Mouse (Mus musculus) adrenal gland (tissue): ENCODE measurements around the gene Cd180.
"Not testable (repeated sequence)": the region's sequence is repeated elsewhere in the genome, so short reads cannot be mapped to it uniquely, and the experiment has no call there.

Experiments
- intact Hi-C: fragments of 180-260 bp; cut with DNase I; formaldehyde crosslinking; loops from one replicate; pipeline ENCODE4 v1.15.1; 2025

Cd180 gene

GRCm38 (mm10) chr13:102677602-102678001 lies 15.8 kb upstream of the Cd180 start:
- intact Hi-C loops: loop anchor here (2.0 kb wide), 1 partner anchor 67 kb away; no protein-coding TSS in a partner anchor

DNA sequence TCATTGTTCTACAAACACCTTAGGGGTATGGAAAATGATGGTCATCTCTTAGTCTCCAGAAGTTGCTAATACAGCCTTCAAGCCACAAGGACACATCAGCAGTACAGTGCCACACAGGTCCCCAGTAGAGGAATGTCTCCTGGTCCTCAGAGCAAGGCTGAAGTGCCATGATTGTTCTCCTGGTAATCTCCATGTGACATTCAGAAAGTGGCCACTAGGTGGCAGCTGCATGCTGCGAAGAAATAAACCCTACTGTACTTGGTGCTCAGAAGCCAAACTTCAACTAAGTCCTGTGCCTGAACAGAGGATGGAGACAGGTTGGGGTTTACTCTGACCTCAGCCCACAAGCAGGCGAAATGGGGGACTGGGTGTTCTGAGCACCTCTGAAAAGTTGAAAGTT lies 14.9 kb upstream of the Cd180 start:
- intact Hi-C loops: loop anchor here (2.0 kb wide), 1 partner anchor 66 kb away; no protein-coding TSS in a partner anchor

- intact Hi-C loops: loop anchor here (5.0 kb wide), 1 partner anchor 427 kb away; no protein-coding TSS in a partner anchor
Observed at GRCm38 (mm10) chr13:102684890-102685289, 8.5 kb upstream of the Cd180 start.

DNA sequence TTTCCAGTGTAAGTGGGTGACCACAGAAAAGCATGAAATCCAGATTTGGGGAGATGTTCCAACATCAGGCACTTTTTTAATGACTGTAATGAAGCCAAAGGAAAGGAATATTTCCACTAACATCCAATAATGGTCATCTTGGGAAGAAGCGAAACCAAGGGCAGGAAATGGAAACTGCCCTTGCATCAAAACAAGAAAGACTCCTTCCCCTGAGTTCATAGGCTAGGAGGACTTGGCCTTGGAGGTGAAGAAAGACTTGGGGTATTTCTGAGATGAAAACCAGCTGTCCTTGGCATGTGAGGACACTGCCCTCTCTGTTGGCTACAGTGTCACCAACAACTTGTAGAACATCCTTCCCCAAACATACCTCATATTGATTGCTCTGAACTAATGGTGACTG lies 5.2 kb upstream of the Cd180 start:
- intact Hi-C loops: no loop called here

DNA sequence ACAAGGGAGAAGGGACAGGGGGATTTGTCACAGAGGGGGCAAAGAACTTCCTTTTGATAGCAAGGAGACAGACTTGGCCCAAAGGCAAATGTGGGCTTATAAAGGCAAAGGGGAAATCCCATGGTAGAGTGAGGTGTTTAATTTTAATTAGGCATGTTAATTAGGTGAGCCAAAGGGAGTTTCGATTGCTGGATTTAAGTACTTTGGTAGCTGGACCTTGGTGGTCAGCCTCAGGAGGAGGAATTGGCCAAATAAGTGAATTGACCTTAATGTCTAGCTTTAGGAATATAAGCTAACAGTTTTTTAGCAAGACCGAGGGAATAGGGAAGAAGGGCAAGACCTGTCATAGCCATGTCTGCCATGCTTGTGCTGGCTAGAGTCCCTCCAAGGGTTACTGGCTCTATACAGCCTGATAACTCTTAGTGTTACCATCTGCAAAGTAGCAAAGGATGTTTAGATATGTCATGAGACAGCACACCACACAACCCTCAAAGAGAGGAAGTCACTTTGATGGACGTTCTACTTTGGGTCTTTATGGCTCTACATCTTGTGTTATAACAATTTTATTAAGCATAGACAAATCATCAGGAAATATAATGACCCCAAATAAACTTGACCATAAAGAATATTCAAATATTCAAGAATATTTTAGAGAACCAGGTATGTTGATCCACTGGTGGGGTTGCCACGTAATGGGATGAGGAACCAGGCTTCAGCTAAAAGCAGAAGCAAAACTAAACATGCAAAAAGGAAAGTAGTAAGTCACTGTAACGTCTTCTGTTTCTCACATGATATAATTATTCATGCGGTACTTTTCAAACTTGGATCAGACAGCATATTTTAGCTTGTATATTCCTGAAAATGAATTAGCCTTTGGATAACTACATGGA lies 3.9 kb upstream of the Cd180 start:
- intact Hi-C loops: loop anchor here (5.0 kb wide), 1 partner anchor 53 kb away; no protein-coding TSS in a partner anchor

GRCm38 (mm10) chr13:102690184-102690583 lies 3.2 kb upstream of the Cd180 start:
- intact Hi-C loops: loop anchor here (5.0 kb wide), 1 partner anchor 52 kb away; no protein-coding TSS in a partner anchor

DNA sequence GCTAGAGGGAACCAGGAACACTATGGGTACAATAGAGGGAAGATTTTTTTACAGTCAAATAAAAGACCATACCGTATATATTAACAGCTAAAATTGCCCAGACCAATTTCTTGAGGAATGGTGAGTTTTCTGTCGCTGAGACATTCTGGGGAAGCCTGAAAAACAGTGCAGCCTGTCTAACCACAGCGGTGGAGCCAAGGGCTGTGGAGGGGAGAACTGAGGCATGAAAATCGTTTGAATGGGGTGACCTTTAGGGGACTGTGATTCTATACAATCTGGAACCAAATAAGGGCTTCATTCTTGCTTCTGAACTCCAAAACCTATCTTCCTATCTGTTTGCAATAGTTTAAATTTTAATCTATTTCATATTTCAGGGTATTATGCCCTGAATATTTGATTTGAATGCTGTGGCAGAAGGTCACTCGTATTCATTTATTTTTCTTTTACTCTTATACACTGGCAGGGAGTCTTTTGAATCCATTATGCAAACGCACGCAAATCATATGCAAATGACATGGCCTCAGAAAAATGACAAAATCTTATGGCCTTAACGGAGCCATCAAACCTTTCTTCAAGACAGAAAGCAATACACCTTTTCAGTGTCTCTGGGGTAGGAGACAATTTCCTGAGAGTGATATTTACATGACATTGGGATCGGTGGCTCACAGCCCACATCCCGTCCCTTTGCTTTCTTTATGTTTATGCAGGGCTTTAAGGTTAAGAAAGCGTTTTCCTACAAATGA lies 1.8 kb upstream of the Cd180 start:
- intact Hi-C loops: loop anchor here (5.0 kb wide), 1 partner anchor 51 kb away; no protein-coding TSS in a partner anchor

DNA sequence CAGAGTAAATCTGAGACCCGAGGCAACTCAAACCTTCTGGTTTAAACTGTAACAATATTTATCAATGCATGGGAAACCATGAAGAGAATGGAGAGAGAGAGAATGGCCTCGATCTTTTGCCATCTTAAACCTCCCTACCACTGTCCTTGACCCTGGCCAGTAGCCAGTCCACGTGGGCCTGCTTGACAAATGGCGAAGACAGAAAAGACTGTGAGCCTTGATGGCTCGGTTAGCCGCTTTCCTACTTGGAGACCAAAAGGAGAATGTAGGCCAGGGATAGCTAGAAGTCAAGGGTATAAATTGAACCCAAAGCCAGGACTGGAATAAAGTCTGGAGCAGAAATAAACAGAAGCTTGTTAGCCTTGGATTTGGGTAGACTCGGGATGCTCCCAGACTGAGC lies 796 bp downstream of the Cd180 start:
- intact Hi-C loops: loop anchor here (5.0 kb wide), 1 partner anchor 48 kb away; no protein-coding TSS in a partner anchor

GRCm38 (mm10) chr13:102695121-102695905 lies 2.0 kb downstream of the Cd180 start:
- intact Hi-C loops: no loop called here

GRCm38 (mm10) chr13:102698335-102698734 lies 5.0 kb downstream of the Cd180 start:
- intact Hi-C loops: no loop called here

DNA sequence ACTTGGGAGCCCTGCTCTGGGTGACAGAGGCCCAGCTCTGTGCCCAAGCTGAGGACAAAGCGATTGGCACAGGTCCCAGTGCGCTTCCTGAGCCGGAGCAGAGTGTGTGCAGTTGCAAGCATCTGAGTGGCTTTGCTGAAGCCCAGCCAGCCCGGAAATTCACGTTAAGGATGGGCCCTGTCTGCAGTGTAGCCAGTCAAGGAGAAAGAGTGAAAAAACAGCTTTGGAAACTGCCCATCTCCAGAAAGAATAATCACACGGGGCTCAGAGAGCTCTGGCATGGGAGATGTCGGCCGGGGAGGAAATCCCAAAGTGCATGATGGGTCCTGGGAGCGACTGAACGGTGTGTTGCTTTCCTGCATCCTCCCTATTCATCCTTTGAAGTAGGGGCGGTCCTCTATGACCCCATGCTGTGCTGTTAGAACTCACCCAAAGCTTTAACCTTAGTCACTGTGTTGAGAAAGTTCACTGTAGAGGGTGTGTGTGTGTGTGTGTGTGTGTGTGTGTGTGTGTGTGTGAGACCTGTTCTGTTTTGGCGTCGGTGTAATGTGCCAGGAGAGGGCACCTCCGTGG lies 5.5 kb downstream of the Cd180 start:
- intact Hi-C loops: no loop called here

- intact Hi-C loops: no loop called here
Observed at GRCm38 (mm10) chr13:102700176-102700575, 6.8 kb downstream of the Cd180 start.

DNA sequence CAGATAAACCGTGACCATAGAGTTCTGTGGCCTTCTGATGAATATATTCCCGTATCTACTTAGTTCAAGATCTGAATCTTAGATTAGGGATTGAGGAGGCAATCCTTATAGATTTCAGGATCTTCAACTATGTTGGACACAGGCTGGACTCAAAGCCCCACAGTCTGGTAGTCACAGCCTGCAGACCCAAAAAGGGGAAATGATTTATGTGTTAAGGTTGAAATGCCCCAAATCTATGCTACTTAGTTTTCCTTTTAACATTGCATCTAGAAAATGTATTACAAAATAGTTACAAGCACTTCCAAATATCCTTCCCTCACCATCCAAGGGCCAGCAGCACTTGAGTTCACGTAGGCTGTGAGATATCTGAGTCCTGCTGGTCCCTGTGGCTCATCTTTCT lies 7.4 kb downstream of the Cd180 start:
- intact Hi-C loops: no loop called here

- intact Hi-C loops: no loop called here
Observed at GRCm38 (mm10) chr13:102716973-102717372, 23.6 kb downstream of the Cd180 start.

DNA sequence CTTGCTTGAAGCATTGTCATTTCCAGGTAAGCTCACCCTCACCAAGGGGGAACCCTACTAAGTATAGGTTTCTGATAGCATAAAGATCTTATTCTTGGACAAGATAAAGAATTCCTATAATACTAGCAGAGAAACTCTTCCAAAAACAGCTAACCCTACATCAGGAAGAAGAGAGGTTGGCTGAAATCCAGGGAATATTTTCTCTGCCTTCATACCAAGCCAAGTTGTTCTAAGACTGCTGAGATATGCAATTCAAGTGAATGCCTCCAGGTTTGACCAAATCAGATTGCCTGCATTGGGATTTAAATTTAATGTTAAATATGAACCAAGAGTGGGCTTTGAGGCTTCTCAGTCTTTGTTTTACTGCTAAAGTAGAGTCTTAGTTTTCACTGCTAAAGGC lies 32.1 kb downstream of the Cd180 start:
- intact Hi-C loops: no loop called here

DNA sequence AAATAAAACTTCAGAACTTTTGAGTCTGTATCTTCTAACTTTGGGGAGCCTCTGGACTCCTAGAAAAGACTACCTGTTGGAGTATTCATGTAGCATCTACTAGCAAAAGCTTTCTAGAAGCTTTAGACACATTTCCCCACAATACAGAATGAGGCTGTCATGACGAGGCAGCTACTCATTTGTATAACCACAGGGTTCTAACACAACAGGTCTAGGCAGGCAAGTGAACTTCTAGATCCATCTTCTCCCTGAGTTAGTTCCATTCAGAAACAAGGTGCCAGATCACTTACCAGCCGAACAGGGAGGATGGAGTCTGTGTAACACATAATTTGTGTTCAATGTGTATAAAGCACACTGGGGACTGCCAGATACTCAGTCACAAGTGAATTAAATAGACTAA lies 32.5 kb downstream of the Cd180 start:
- intact Hi-C loops: no loop called here

- intact Hi-C loops: no loop called here
Observed at GRCm38 (mm10) chr13:102726876-102727275, 33.5 kb downstream of the Cd180 start.

DNA sequence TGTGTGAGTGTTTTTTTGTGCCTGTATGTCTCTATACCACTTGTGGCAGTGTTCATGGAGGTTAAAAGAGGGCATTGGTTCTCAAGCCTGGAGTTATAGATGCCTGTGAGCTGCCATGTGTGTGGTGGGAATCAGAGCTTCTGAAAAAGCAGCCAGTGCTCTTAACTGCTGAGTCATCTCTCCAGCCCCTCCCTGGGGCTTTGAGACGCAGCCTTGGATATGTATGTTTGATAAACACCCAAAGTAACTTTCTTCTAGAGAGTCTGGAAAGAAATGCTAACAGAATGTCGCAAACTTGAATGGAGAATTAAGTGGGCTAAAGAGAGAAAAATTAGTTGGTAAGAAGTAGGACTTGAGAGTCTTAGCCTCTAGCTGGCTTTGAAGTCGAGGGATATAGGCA lies 34.7 kb downstream of the Cd180 start:
- intact Hi-C loops: no loop called here

- intact Hi-C loops: not testable (repeated sequence)
Observed at GRCm38 (mm10) chr13:102728951-102729350, 35.6 kb downstream of the Cd180 start.

- intact Hi-C loops: no loop called here
Observed at GRCm38 (mm10) chr13:102733063-102733462, 39.7 kb downstream of the Cd180 start.

GRCm38 (mm10) chr13:102737811-102738210 lies 44.5 kb downstream of the Cd180 start:
- intact Hi-C loops: no loop called here
